Mouse (Mus musculus): ENCODE data around the gene Dhrs7. TPM values are rescaled to one million over a fixed set of nuclear protein-coding genes. Genes with fewer than 3 reads are reported as not detected.
"Not testable (repeated sequence)": the region's sequence is repeated elsewhere in the genome, so short reads cannot be mapped to it uniquely, and the experiment has no call there.

Dhrs7 gene
- total RNA-seq (2021) = 10 to 100 TPM; 22.9 to 30.4 TPM

DNA sequence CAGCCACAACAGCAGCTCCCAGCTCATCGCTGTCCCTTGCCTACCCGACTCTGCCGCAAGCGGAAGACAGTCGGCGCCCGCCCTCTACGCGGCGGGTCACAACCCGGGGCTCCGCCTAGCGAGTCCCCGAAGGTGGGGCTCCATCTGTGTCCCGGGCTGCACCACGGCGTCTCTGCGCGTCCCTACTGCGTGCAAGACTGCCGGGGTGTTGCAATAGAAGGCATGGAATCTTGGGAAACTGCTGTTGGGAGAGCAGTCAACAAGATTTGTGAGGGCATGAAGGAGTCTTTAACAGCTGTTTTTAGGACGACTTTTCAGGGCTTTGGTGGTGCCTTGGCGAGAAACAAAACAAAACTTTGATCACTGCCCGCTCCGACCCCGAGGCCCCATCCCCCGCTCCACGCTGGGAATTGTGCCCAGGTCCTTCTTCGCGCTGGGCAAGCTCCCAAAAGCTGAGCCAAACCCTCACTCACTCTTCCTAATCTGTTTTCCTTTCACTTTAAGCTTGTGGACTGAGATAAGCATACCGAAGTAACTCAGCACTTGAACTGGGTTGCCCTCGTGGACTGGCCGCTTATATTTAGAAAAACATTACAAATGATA is at the start of gene Dhrs7:
Gene Dhrs7 (minus strand): TSS at position 175 of the 603 bp plus-strand sequence.
- peak; percentile 60 to 92 for DNase-seq (ENCODE audit: extremely low spot score in 1 of 2, low spot score in 2 of 2)
- intact Hi-C loops (cut with DNase I) = no loop called here

DNA sequence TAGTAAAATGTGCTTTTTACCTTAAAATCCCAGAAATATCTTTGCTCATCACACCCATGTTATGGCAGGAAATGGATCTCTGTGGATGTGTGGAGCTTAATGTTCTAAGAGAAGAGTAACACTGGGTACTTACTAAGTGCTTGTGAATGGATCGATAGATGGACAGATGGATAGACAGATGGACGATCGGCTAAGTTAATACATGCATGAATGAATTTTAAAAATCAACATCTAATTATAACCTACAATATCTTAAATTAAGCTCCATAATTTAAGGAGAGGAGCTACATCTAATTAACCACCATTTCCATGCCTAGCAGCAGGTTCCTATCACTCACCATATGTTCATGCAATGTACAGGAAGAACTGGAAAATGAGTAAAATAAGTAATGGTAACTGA is 45.3 kb upstream of the Dhrs7 start:
- intact Hi-C loops (cut with DNase I) = no loop called here
- DNase-seq (ENCODE audit: extremely low spot score in 1 of 2, low spot score in 2 of 2) = peak in 1 of 2 experiments; percentile 9

DNA sequence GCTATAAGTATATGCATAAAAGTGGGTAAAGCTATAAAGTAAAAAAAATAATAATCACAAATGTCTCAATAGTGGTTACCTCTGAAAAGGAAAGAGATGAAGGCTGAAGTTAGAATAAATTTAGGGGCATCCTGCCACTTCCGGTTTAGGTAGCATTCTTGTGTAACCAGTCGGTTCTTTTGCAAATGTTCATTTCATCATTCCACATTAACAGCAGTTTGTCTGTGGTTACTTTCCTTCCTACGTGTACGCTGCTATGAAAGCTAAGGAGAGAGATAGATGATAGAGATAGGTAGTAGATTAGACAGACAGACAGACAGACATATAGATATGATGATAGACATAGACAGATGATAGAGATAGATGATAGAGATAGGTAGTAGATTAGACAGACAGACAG is 39.4 kb upstream of the Dhrs7 start:
- no peak for DNase-seq (ENCODE audit: extremely low spot score in 1 of 2, low spot score in 2 of 2)
- intact Hi-C loops (cut with DNase I) = no loop called here

- DNase-seq (ENCODE audit: extremely low spot score in 1 of 2, low spot score in 2 of 2) = no peak
- intact Hi-C loops (cut with DNase I) = no loop called here
Measured at GRCm38 (mm10) chr12:72700013-72700412, 35.3 kb upstream of the Dhrs7 start.

DNA sequence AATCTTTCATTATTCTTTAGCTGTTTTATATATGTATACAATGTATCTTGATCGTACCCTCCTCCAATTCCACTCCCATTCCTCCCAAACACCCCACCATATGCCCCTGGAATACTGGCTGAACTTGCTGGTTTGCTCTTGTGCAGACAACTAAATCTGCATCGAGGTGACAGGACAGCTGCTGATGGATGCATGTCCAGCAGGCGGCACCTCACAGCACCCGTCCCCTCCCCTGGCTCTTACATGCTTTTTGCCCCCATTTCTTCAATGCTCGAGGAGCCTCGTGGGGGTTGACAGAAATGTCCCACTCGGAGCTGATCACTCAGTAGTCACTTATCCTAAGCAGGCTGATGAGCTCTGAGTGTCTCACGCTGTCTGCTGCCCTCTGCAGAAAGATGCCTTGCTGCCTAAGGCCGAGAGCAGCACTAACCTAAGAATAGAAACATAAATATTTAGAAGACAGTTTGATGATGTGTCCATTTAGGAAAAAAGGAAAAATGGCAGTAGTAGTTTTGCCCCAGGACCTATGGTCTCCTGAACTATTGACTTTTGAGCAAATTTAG is 30.3 kb upstream of the Dhrs7 start:
- intact Hi-C loops (cut with DNase I) = loop anchor here (5.0 to 10.0 kb wide), 2 partner anchors 233 to 590 kb away; no protein-coding TSS in a partner anchor
- DNase-seq (ENCODE audit: extremely low spot score in 1 of 2, low spot score in 2 of 2) = no peak

- DNase-seq (ENCODE audit: extremely low spot score in 1 of 2, low spot score in 2 of 2) = no peak
- intact Hi-C loops (cut with DNase I) = loop anchor here (5.0 to 10.0 kb wide), 2 partner anchors 232 to 590 kb away; no protein-coding TSS in a partner anchor
Measured at GRCm38 (mm10) chr12:72694438-72694837, 29.7 kb upstream of the Dhrs7 start.

DNA sequence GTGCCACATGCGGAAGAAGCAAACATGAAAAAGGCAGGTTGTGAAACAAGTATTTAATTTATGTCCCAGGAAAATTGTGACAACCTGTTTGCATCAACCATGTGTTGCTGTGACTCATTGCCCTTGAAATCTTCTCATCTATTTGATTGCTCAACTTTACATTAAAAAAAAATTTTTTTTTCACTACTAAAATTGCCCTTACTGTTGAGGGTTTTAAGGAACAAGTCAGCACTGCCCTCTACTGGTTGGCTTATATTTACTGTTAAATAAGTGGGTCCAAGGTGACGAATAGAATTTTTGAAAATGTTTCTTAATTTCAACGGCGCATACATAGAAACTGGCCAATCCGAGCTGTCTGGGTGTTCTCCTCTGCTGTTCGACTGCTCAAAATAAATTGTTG is 29.2 kb upstream of the Dhrs7 start:
- no peak for DNase-seq (ENCODE audit: extremely low spot score in 1 of 2, low spot score in 2 of 2)
- intact Hi-C loops (cut with DNase I) = loop anchor here (5.0 to 10.0 kb wide), 2 partner anchors 232 to 589 kb away; no protein-coding TSS in a partner anchor

DNA sequence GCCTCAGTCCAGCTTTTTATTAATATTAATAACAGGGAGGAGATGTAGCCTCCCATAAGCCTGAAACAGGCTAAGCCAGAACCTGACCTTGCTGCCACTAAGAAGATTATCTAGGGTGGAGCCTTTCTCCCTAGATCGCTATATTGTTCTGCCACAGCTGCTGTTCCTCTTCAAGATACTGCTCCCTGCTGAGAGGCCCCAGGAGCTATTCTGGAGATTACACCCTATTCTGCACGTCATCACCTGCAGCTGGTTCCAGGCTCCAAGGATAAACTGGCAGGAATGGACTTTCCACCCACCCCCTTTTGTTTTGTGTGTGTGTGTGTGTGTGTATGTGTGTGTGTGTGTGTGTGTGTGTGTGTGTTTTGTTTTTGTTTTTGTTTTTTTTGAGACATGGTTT is 23.6 kb upstream of the Dhrs7 start:
- intact Hi-C loops (cut with DNase I); DNase-seq (ENCODE audit: extremely low spot score in 1 of 2, low spot score in 2 of 2): not testable (repeated sequence)

GRCm38 (mm10) chr12:72687741-72688140 is 23.0 kb upstream of the Dhrs7 start:
- intact Hi-C loops (cut with DNase I); DNase-seq (ENCODE audit: extremely low spot score in 1 of 2, low spot score in 2 of 2): not testable (repeated sequence)

GRCm38 (mm10) chr12:72686566-72686965 is 21.9 kb upstream of the Dhrs7 start:
- DNase-seq (ENCODE audit: extremely low spot score in 1 of 2, low spot score in 2 of 2); intact Hi-C loops (cut with DNase I): not testable (repeated sequence)

GRCm38 (mm10) chr12:72683612-72684011 is 18.9 kb upstream of the Dhrs7 start:
- intact Hi-C loops (cut with DNase I) = no loop called here
- no peak for DNase-seq (ENCODE audit: extremely low spot score in 1 of 2, low spot score in 2 of 2)

GRCm38 (mm10) chr12:72682511-72683282 is 18.0 kb upstream of the Dhrs7 start:
- no peak for DNase-seq (ENCODE audit: extremely low spot score in 1 of 2, low spot score in 2 of 2)
- intact Hi-C loops (cut with DNase I) = no loop called here

- no peak for DNase-seq (ENCODE audit: extremely low spot score in 1 of 2, low spot score in 2 of 2)
- intact Hi-C loops (cut with DNase I) = no loop called here
Measured at GRCm38 (mm10) chr12:72681919-72682318, 17.2 kb upstream of the Dhrs7 start.

- intact Hi-C loops (cut with DNase I) = no loop called here
- DNase-seq (ENCODE audit: extremely low spot score in 1 of 2, low spot score in 2 of 2) = no peak
Measured at GRCm38 (mm10) chr12:72679635-72680034, 14.9 kb upstream of the Dhrs7 start.

DNA sequence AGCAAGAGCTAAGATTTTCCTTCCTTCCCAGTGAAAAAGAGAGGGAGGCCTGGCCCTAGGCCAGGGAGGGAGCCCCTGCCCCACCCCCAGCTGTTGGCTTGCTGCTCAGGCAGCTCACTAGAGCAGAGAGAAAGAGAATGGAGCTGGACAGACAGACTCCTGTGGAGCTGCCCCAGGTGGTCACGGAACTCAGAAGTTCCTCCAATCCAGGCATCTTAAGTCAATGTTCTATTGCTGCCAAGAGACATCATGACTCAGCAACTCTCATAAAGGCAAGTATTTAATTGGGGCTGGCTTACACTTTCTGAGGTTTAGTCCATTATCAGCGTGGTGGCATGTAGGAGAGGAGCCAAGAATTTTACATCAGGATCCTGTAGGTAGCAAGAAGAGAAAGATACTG is 10.1 kb upstream of the Dhrs7 start:
- peak in 1 of 2 experiments; percentile 43 for DNase-seq (ENCODE audit: extremely low spot score in 1 of 2, low spot score in 2 of 2)
- intact Hi-C loops (cut with DNase I) = no loop called here

DNA sequence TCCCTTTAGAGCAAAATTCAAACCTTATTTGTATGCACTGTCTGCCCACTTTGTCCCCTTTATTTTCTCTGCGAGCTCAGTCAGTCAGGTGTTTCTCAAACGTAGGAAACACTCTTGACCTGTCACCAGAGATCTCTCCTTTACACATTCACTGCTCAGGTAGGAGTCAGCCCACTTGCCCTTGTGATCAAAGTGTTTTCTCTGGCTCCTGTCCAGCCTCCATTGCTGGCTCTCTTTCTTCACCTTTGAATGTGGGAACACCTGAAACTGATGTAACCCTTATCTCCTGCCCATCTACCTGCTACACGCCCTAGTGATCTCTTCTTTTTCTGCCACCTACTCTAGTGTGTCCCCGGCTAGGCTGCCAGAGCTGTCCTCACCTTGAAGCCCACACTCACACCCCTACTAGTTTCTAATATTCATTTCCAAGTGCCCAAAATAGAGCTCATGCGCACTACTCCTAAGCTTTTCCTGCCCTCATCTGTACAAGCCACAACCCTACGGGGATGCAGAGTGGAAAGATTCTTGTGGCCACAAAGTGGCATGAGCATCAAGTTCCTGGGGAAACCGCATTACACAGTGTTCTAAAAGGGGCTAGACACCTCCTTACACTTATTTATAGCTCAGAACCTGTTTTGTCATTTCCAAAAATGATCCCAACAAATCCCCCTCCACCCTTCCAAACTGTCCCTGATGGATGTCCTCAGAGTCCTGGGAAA is 9.5 kb upstream of the Dhrs7 start:
- intact Hi-C loops (cut with DNase I) = no loop called here
- DNase-seq (ENCODE audit: extremely low spot score in 1 of 2, low spot score in 2 of 2) = no peak

DNA sequence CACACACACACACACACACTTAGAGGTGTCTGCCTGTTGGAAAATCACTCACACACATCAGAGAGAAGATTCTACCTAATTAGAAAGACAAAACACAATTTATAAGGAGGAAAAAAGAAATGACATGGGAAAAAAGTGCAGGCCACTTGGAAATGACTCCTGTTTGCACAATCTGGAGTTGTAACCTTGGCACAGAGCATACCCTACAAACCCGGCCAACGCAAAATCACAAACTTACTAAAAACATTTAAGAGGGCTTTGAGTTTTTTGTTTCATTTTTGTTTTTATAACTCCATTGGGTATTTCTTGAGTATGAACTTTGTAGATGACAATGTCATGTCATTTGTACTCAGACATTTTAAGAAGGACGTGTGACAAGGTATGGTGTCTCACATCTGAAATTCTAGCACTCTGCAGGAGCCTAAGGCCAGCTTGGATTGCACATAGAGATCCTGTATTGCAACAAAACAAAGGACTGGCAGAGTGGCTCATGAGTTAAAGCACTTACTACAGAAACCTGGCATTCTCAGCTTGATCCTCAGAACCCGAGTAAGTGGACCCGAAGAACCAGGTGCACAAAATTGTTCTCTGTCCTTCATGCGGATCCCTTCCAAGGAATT is 6.9 kb upstream of the Dhrs7 start:
- intact Hi-C loops (cut with DNase I) = no loop called here
- no peak for DNase-seq (ENCODE audit: extremely low spot score in 1 of 2, low spot score in 2 of 2)

GRCm38 (mm10) chr12:72670921-72671320 is 6.2 kb upstream of the Dhrs7 start:
- no peak for DNase-seq (ENCODE audit: extremely low spot score in 1 of 2, low spot score in 2 of 2)
- intact Hi-C loops (cut with DNase I) = no loop called here

All from left cerebral cortex, postnatal 10 days (tissue).